Mouse (Mus musculus) retina, postnatal 7 days (tissue): Measurements from ENCODE around the gene Vps13d.

ENCODE experiments used
- DNase-seq: peaks from one replicate; pipeline ENCODE4 v3.0.0-alpha.2; 2012; ENCODE audit warnings: low read depth, low spot score

The Vps13d gene

DNA sequence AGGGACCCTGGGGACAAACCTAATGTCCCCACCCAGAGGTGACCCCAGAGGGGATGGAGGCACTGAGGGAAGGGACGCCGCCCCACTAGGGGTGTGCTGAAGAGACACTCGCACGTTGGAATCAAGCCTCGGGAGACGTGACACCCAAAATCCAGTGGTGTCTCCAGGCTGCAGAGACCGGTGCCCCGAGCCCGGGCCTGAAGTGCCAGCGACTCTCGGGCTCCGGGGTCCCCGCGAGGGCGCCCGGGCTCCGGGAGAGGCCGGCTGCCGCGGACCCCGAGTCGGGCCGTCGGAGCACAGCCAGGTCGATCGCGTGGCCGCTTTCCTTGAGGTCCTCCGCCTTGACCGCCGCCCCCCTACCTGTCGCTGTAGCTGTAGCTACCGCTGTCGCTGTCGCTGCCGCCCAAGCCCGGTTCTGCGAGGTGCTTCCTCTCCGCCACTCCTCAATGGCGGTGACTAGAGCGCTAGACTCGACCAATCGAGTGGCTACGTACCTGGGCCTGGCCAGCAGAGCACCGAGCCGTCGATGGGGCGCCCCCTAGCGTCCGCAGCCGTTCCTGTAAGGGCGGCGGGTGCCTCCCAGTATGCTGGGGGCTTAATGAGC lies at the start of gene Vps13d:
Vps13d (minus strand) TSS at position 447 of the 604 bp plus-strand sequence.
- DNase-seq: peak; percentile 85

DNA sequence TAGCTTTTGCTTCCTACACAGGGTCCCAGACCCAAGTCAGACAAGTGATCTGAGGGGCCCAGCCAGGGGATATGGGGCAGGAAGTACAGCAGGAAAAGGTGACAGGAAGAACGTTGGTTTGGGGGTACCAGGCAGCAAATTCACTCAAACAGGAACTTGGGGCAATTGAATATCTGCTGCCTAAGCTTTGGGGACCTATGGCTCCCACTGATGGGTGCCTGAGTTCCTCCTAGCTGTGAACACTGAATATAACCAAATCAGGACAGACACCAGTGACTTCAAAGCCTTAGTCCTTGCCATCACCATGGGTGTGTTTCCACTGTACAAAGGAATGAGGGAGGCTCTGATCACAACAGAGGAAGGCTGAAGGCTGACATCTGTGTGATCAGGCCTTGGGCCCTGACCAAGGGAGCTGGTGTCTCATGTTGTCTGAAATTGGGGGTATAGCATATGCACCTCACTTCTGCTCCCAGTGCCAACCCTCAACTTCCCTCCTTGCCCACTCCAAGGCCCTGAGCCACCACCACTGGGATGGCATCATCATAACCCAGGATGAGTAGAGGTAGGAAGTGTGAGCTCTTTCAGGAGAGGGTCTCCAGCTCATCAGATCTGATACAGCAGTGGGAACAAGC lies 48.0 kb upstream of the Vps13d start:
- DNase-seq: no peak

DNA sequence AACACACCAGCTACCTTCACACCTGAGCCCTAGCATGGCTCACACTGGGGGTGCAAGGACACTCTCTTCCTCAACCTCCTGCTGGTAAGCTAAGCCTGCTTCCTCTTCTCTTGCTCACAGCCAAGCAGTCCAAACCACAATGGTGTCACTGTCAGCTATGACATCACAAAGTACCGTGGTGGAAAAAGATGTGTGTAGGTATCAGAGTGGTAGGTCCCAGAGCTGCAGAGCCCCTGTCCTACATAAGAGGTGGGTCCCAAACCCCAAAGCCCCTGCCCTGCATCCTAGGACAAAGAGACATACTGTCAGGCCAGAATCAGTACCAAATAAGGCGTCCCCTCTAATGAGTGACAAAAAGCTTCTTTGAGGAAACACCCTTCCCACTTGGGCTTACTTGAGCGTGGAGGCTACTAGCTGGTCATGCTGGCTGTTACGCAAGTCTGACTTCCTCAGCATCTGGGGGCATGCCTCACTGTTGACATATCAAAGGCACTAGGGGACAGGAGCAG lies 46.0 kb upstream of the Vps13d start:
- DNase-seq: no peak

DNA sequence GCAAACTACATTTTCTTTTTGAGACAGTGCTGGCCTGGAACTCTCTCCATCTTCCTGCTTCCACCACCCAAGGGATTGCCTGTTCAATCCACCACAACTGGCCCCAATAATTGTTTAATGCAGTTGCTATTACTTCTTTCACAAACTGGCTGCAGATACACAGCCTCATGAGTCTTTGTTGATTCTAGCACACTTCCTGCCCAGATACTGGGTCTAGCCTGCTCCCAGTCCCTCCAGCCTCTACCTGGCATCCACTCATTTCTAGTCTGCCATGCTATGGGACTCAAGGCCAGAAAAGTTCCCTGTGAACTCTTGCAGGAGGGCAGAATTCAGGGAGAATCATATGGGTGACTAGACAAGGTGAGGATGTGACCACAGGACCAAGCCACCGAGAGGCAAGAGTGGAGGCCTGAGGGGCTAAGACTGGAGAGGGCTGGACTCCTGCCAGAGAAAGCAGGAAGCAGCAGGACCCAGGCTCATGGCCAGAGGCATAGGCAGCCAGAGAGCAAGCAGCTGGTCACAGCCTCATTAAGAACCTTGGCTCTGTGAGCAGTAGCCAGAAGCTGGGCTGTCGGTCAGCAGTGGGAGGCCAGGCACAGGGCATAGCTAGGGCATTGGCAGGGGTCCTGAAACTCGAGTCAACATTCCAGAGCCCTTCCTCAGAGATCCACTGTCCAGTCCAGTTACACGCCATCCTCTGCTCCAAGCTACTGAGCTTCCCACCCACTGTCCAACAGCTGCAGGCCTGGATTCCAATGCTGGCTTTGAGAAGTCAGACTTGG lies 44.4 kb upstream of the Vps13d start:
- DNase-seq: no peak

DNA sequence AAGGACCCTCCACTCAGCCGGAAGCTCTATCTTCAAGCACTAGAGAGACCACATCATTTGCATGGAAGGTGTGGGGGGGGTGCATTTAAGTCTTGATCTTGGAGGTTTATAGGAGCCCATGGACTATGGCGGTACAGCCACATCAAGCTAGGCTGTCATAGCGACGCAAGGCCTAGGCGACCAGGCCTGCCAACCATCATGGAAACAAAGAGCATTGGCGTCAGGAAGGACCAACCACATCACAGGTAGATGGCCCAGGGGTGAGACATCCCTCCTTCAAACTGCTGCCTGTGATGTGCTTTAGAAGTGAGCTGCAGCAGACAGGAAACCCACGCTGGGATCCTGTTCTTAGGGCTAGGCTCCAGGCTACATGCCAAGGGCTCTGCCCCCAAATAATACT lies 41.2 kb upstream of the Vps13d start:
- no peak for DNase-seq

DNA sequence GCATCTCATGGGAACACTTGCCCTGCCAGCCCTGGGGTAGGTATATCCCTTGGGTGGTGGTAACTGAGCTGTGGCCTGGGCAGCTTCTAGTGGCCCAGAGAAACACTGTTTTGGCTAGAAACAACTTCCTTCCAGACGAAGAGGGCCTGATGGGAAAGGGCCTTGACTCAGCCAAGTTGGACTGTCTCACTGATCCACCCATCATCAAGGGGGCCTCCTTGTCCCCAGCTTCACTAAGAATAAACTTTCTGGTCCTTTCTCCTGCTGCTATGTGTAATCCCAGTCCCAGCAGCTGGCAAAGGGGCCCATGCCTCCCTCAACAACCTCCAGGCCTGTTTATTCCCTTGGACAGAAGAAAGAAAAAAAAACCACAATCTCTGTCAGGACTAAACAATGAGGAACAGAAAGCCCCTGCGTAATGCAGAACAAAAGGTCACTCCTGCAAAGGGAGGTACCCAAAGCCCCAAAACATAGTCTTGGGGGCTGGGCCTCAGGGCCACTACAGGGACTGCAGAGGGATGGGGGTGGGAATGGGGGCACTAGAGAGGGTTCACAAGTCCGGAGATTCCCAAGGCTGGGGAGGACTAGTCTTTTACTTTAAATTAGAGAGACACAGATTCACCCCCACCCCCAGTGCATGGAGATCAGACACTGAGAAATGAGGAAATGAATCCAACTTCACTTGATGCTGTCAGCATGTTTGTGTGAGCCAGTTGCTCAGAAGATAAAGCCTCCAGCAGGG lies 38.9 kb upstream of the Vps13d start:
- no peak for DNase-seq

DNA sequence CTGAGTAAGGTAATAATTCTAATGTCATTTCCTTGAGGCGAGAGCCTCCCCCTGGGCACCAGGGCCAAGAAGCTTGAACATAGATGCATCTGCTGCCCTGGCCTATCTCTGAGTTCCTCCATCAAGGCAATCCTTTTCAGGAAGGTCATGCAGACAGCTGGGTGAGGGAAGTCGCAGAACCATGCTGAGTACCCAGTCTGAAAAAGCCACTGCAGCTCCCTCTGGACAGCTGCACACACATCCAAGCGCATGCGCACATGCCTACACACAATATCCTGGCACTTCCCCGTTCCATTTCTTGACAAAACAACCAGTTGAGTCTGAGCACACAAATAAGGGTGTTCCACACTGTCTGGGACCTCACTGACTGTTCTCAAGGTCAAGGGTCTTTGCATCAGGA lies 36.9 kb upstream of the Vps13d start:
- DNase-seq: no peak

DNA sequence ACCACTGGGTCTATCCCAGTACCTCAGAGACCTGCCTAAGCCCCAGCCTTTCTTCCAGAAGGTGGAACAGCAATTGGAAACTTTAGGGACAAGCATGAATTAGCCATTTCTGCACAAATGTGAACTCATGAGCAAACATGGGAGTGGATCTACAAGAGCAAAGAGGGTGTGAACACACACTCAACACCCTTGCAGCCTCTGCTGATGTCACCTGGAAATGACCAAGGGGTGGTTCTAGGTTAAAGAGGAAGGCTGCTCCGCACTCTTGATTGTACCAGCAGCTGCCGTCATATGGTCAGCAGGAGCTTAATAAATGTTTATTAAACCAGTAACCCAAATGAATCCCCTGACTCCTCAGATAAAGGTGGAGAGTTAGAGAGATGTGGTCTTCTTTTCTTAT lies 35.8 kb upstream of the Vps13d start:
- no peak for DNase-seq

DNA sequence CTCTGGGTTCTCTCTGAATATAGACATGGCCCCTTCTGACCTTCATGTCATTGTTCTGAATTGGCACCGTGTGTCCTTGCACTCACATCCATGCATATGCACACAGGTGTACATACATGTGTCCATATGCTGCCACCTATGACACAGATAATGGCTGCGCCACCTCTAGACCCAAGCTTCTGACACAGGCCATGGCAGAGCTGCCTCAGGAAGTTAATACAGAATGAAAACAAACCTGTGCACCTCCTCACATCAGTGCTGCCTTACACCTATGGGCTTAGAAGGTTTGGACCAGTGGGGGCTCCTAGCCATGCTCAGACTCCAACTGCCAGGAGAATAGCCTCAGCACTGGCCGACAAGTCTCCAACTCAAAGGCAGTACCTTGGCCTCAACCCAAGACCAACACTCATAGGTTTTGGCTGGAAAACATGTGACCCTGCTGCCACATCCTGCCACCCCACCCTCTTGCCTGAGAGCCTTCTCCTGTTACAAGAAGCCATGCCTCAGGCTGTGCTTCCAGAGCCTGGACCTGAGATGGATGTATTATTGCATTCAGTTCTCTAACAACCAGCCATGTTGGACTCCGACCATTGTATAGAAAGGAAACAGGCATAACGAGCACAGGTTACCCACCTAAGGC lies 34.8 kb upstream of the Vps13d start:
- no peak for DNase-seq

DNA sequence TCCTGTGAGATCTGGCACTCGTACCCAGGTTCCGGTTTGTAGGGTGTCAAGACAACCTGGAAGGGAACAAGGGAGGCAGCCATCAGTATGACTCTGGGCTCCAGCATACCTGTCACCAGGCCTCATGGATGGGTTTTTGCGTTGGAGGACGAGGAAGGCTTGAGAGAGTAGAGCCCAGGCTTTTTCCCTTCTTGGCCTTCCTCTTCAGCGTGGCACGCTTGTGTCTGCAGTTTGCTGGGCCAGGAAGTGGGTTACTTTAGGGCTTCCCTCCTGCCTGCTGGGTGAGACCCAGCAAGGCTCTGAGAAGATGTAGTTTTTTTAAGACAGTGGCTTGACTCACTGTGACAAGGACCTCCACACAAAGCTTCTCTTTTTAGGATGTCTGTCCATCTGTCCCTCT lies 34.2 kb upstream of the Vps13d start:
- no peak for DNase-seq

DNA sequence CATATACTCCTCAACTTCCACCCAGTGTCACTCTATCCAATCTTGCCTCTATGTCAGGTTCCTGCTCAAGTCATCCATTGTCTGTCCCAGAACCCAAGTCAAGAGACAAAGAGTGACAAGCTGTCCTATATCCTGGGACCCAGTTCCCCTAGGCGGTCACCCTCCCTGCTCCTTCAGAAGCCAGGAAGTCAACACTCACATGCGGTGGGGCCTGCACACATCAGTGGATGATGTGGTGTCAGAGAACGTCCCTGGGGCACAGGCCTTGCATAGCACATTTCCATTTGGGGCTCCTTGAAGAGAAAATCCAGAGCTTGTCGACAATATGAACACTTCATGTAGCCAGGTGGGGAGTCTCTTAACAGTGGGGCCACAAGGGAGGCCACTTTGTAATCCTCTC lies 29.8 kb upstream of the Vps13d start:
- DNase-seq: no peak

DNA sequence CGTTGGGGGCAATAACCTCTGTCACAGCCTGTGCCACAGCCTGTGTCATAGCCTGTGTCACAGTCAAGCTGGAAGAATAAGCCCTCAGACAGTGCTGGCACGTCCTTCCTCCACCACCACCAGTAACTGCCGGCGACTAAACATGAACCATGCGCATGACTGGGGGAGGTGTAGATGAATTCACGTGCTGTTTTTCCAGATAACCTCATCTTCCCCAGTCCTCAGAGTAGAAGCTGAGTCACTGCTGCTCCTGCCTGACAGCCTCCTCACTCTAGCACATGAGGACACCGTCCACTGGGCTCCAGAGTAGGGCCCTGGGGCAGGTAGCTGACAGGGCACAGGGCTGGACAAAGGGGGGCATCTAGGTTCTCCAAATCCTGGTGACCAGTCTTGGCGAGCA lies 27.3 kb upstream of the Vps13d start:
- DNase-seq: no peak

DNA sequence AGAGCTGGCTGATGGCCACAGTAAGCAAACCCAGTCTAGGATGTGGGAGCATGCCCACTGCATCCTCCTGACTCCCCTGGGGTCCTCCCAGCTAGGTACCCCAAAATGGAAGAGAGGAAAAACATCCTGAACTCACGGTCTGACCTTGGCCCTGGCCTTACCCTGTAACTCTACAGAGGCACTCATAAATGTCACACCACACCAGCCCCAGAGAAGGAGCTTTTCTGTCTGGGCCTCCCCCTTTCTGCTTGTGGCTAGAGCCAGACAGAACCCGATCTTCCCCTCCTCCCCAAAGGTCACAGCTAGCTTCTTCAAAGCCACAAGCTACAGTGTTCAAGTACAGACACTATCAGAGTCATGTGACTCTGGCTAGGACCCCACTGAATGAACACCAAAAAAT lies 26.6 kb upstream of the Vps13d start:
- no peak for DNase-seq

DNA sequence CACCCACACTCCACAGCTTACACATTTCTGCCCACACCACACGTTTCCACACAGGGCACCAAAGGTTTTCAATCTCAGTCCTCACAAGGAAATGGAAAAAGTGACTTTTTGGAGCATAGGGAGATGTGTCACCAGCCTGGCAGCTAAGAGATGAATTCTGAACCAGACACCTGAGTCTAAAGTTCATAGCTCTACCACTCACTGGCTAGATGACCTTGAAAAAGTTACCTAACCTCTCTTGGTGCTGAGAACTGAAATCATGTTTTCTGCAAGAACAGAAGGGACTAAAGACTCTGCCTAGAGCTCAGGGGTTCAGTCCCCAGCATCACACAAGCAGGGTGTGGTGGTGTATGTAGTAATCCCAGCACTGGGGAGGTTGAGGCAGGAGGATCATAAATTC lies 25.2 kb upstream of the Vps13d start:
- DNase-seq: no peak

DNA sequence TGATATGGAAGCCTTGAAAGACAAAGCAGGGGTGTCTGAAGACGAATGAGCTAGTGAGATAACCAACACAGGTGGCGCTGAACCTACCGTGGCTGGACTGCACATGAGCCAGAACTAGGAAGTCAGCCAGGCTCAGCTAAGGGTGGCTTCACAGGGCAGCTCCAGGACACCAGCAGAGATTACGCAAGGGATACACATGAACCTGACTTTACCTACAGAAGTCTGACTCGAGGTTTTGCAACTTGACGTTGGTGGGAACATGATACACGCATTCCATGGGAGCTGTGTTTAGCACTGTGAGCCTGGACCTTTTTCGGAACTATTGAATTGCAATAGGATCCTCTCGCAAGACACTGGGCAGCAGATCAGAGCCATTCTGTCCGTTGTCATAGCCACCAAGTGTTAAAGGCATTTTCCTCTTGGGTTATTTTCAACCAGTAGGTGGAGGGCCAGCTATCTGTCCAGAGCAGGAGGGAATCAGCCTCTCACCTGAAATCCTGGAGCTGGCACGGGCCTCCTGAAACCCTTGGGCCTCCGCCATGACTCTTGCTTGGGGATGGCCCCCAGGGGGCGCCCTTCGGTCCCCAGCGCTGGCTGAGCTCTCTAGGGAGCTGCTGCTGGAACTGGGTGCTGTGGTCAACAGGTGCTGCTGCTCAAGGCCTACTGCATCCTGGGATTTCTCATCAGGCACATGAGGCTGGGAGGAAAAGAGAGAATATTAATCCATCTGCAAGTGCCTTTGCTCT lies 24.6 kb upstream of the Vps13d start:
- no peak for DNase-seq

DNA sequence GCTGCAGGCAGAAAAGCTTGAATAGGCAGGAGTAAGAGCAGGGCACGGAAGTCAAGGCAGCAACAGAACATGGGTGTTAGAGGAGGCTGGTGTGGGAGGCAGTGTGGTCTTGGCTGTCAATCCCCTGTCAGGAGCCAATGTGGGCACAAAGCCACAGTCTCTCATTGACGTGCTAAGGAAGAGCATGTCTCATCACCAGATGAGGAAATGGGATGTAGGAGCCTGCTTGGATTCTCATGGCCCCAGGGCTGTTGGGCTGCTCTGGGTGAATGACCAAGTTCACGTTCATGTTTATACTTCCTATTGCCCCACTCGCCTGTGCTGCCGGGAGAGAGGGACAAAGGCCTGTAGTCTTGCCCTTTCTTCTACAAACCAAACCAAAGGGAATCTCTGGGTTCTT lies 23.0 kb upstream of the Vps13d start:
- no peak for DNase-seq

DNA sequence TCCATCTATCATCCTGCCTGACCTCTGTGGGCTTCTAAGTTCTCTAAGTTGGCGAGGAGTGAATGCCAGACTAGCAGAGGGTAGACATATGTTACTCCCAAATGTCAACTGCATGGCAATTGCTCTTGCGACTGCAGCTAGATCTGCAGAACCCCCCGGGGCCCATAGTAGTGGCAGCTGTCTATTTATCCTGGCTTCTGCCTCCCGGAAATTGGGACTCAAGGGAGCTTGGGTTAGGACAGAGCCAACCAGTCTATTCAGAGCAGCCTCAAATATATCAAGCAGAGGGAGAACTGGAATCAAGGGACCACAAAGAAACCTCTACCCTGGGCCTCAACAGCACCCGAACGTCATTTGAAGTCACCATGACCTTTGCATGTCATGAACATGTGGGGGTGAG lies 22.2 kb upstream of the Vps13d start:
- DNase-seq: no peak

DNA sequence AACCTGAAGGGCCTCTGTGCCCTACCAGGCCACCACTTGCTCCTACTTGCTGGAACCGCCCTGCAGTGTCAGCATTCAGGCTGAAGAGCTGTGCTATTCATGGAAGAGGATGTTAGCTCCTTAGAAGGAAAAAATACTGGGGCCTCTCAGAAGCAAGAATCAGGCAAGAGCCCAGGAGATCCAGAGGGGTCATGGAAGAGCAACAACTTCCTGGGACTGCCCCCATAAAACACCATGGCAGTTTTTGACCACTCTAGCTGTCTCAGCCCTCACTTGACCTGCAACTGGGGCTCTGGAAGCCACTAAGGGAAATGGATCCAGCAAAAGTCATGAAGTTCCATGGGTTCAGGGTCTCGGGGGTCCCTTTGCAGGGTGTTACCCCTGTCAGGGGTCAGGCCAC lies 20.6 kb upstream of the Vps13d start:
- DNase-seq: no peak

DNA sequence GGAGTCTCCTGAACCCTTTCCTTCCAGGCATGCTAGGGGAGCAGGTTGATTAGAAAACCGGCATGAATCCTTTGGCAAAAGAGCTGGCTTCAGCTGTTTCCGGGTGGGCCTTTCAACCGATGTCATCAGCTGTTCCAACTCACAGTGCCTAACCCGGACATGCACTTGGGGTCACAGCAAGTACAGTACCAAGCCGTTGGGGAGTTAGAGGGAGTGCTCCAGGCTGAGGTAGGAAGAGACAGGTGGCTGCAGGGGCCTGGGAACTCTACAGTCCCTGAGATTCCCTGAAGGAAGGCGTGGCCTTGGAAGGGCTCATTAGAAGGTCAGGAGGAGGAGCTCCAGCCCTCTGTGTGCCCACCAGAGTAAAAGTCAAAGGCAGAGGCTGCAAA lies 20.0 kb upstream of the Vps13d start:
- no peak for DNase-seq

DNA sequence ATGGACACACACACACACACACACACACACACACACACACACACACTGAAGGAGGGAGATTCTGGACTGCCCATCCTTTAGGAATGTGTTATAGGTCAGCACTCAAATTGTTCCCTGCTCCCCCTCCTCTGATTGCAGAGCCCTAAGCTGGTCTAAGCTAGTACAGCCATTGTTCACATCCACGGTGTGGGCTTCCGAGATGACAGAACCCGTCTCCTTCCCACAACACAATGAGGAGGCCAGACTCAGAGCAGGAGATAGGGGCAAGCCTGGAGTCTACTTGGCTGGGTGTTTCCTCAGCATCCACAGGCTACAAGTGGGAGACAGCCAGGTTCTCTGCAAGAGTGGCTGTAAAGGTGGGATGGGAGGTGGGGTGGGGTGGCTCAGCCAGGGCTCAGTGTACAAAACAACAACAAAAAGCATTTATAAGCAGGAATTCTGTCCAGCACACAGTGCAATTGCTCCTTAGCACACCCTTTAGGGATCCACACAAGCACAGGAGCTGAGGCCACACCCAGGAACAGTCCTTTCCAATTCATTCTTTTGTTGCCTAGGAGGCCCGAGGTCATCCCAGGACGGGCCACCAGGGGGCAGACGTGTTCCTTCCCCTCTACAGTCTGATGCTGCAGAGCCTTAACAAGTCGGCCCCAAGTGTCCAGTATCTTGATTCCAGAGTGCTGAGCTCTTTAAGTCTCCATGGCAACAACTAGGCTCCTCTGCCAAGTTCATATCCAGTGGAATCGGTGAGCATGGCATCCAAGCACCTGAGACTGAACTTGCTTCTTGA lies 19.4 kb upstream of the Vps13d start:
- DNase-seq: peak; percentile 51
